Mouse (Mus musculus) cerebellum, postnatal 10 days (tissue): ENCODE measurements around the gene Syn3.
A peak's percentile ranks its signal among the peaks of the same experiment; 100 is the strongest.

Experiments used
- DNase-seq, 2 experiments: peaks; one replicate each; pipeline ENCODE4 v3.0.0; 2021; ENCODE audit warnings: mixed read lengths in 2 of 2

The Syn3 gene

GRCm38 (mm10) chr10:86337239-86337638, 161.5 kb downstream of the Syn3 start:
- no peak for DNase-seq

- DNase-seq, result no peak
These were observed 162.2 kb downstream of the Syn3 start for GRCm38 (mm10) chr10:86336506-86336905.

GRCm38 (mm10) chr10:86334581-86334980, 164.1 kb downstream of the Syn3 start:
- no peak for DNase-seq

GRCm38 (mm10) chr10:86332942-86333341, 165.8 kb downstream of the Syn3 start:
- no peak for DNase-seq

- DNase-seq, result no peak
These were observed 166.9 kb downstream of the Syn3 start for GRCm38 (mm10) chr10:86331681-86332281.

GRCm38 (mm10) chr10:86330993-86331680, 167.6 kb downstream of the Syn3 start:
- no peak for DNase-seq

GRCm38 (mm10) chr10:86329241-86329882, 169.3 kb downstream of the Syn3 start:
- DNase-seq, result no peak

- DNase-seq, result no peak
These were observed 170.0 kb downstream of the Syn3 start for GRCm38 (mm10) chr10:86328691-86329090.

- DNase-seq, result no peak
These were observed 170.6 kb downstream of the Syn3 start for GRCm38 (mm10) chr10:86328143-86328542.

- no peak for DNase-seq
These were observed 173.4 kb downstream of the Syn3 start for GRCm38 (mm10) chr10:86325272-86325671.

- DNase-seq, result peak; percentile 58 to 66
These were observed 175.3 kb downstream of the Syn3 start for GRCm38 (mm10) chr10:86323275-86323994.

- DNase-seq, result peak in 1 of 2 experiments; percentile 43
These were observed 176.7 kb downstream of the Syn3 start for GRCm38 (mm10) chr10:86322006-86322405.

- peak; percentile 72 to 80 for DNase-seq
These were observed 177.5 kb downstream of the Syn3 start for GRCm38 (mm10) chr10:86321194-86321593.

GRCm38 (mm10) chr10:86320204-86320603, 178.5 kb downstream of the Syn3 start:
- peak; percentile 69 to 70 for DNase-seq

GRCm38 (mm10) chr10:86319526-86319925, 179.2 kb downstream of the Syn3 start:
- peak in 1 of 2 experiments; percentile 36 for DNase-seq

GRCm38 (mm10) chr10:86318552-86319140, 180.1 kb downstream of the Syn3 start:
- peak; percentile 89 to 91 for DNase-seq

- DNase-seq, result peak; percentile 73 to 83
These were observed 181.1 kb downstream of the Syn3 start for GRCm38 (mm10) chr10:86317633-86318032.

- peak; percentile 47 to 49 for DNase-seq
These were observed 183.2 kb downstream of the Syn3 start for GRCm38 (mm10) chr10:86315513-86315912.

GRCm38 (mm10) chr10:86313448-86313847, 185.2 kb downstream of the Syn3 start:
- DNase-seq, result no peak

GRCm38 (mm10) chr10:86312976-86313375, 185.7 kb downstream of the Syn3 start:
- no peak for DNase-seq

GRCm38 (mm10) chr10:86310527-86310926, 188.2 kb downstream of the Syn3 start:
- no peak for DNase-seq

GRCm38 (mm10) chr10:86307235-86307634, 191.5 kb downstream of the Syn3 start:
- DNase-seq, result no peak

GRCm38 (mm10) chr10:86304583-86304982, 194.1 kb downstream of the Syn3 start:
- DNase-seq, result no peak
